Mouse (Mus musculus): Measurements from ENCODE around the gene Lmo1.

Lmo1 gene

DNA sequence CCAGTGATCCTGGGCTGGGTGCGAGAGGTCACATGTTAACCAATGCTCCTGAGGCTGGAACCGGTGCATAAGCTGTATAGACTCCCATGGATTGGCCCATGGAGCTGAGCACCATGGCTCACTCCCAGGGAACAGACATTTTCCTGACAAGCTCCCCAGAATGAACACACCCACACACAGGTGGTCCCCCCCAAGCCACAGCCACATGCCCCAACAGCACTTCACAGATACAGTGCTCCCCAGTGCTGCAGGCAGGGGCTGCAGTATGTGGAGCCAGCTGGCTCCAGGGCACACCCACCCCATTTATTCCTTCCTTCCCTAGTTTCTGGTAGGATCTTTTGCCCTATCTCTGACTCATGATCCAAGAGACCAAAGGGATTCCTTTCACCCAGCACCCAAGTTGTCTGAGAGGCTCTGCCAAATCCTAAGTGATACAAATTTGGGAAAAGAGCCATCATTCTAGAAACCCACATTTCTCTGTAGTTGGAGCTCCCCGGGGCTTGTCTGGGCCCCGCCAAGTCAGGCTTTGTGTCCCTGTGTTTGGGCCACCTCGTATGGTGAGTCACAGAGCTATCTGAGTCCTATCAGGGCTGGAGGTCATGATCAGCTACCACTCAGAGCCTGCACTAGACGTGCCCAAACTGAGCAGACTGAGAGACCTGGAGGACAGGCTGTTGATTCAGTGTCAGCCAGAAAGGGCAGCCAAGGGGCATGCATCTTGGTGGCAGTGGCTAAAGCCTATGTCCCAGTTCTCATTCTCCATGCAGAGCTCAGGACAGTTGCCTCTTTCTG, 12.4 kb upstream of the Lmo1 start:
- Histone ChIP-seq H3K4me1 (replicated peaks; ENCODE audit: low read depth, low read length) (peaks cover 55% of the 10 kb centered on the region), H3K36me3 (ENCODE audit: insufficient read depth, low read length) (no peaks in the 10 kb centered on the region), H3K27me3 (ENCODE audit: insufficient read depth, low read length) (peaks cover 53% of the 10 kb centered on the region), H3K9me3 (ENCODE audit: low read length) (peaks cover 4% of the 10 kb centered on the region; the same call in 1 of the 2 replicates), H3K4me3 (replicated peaks; ENCODE audit: low read length) (no peak overlapping the region)
- TF ChIP-seq CTCF (conservative IDR thresholded peaks at IDR 0.05; ENCODE audit: low read length), result no peak
- TF ChIP-seq NANOG (IDR thresholded peaks at IDR 0.05; ENCODE audit: borderline replicate concordance, low read length), result no peak
- no peak for TF ChIP-seq POU5F1 (IDR thresholded peaks at IDR 0.05; ENCODE audit: borderline replicate concordance, low read length)

- Histone ChIP-seq H3K36me3 (ENCODE audit: insufficient read depth, low read length) (no peaks in the 10 kb centered on the region), H3K27me3 (ENCODE audit: insufficient read depth, low read length) (peaks cover 43% of the 10 kb centered on the region), H3K4me1 (replicated peaks; ENCODE audit: low read depth, low read length) (peaks cover 43% of the 10 kb centered on the region), H3K9me3 (ENCODE audit: low read length) (peaks cover 4% of the 10 kb centered on the region; the same call in 1 of the 2 replicates), H3K4me3 (replicated peaks; ENCODE audit: low read length) (no peak overlapping the region)
- no peak for TF ChIP-seq POU5F1 (IDR thresholded peaks at IDR 0.05; ENCODE audit: borderline replicate concordance, low read length)
- no peak for TF ChIP-seq NANOG (IDR thresholded peaks at IDR 0.05; ENCODE audit: borderline replicate concordance, low read length)
- TF ChIP-seq CTCF (conservative IDR thresholded peaks at IDR 0.05; ENCODE audit: low read length), result no peak
Observed at GRCm38 (mm10) chr7:109185975-109186374, 11.0 kb upstream of the Lmo1 start.

DNA sequence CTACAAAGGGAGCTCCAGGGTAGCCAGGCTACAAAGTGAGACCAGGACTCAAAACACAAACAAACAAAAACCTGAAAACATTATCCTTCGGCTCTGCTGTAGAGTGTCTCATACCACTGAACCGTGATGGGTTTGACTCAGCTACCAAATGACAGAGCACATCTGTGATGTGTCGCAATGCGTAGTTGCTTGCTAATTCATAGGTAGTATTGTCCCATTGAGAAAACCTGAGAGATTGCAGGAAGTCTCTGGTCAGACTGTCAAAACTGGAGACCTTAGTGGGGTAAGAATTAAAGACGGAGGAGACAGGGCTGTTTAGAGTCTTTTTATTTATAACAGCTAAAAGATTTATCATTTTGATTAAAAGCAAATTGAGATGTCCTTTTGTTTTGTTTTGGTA, 10.6 kb upstream of the Lmo1 start:
- Histone ChIP-seq H3K9me3 (ENCODE audit: low read length) (peaks cover 4% of the 10 kb centered on the region; the same call in 1 of the 2 replicates), H3K4me1 (replicated peaks; ENCODE audit: low read depth, low read length) (peaks cover 39% of the 10 kb centered on the region), H3K36me3 (ENCODE audit: insufficient read depth, low read length) (no peaks in the 10 kb centered on the region), H3K27me3 (ENCODE audit: insufficient read depth, low read length) (peaks cover 39% of the 10 kb centered on the region), H3K4me3 (replicated peaks; ENCODE audit: low read length) (no peak overlapping the region)
- TF ChIP-seq NANOG (IDR thresholded peaks at IDR 0.05; ENCODE audit: borderline replicate concordance, low read length), result no peak
- no peak for TF ChIP-seq CTCF (conservative IDR thresholded peaks at IDR 0.05; ENCODE audit: low read length)
- no peak for TF ChIP-seq POU5F1 (IDR thresholded peaks at IDR 0.05; ENCODE audit: borderline replicate concordance, low read length)

DNA sequence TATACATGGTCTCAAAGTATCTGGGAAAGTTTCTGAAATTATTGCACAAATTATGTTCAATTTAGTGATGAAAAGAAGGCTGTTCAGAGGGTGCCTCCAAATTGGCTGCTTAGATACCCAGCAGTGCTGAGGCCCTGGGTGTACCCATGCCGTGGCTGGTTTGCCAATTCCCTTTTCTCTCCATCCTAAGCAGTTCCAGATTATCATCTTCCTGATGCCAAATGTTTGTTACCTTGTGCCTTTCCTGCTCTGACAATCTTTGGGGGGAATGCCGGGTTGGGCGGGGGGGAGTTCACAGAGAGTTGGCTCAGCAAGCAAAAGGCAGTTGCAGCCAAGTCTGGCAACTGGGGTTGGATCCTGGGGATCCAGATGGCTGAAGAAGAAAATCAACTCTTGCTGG, 1.7 kb upstream of the Lmo1 start:
- Histone ChIP-seq H3K4me1 (replicated peaks; ENCODE audit: low read depth, low read length) (peaks cover 20% of the 10 kb centered on the region), H3K36me3 (ENCODE audit: insufficient read depth, low read length) (no peaks in the 10 kb centered on the region), H3K4me3 (replicated peaks; ENCODE audit: low read length) (no peak overlapping the region), H3K27me3 (ENCODE audit: insufficient read depth, low read length) (peaks cover 70% of the 10 kb centered on the region), H3K9me3 (ENCODE audit: low read length) (no peaks in the 10 kb centered on the region)
- TF ChIP-seq NANOG (IDR thresholded peaks at IDR 0.05; ENCODE audit: borderline replicate concordance, low read length) (no peak), POU5F1 (IDR thresholded peaks at IDR 0.05; ENCODE audit: borderline replicate concordance, low read length) (no peak), CTCF (conservative IDR thresholded peaks at IDR 0.05; ENCODE audit: low read length) (no peak)

DNA sequence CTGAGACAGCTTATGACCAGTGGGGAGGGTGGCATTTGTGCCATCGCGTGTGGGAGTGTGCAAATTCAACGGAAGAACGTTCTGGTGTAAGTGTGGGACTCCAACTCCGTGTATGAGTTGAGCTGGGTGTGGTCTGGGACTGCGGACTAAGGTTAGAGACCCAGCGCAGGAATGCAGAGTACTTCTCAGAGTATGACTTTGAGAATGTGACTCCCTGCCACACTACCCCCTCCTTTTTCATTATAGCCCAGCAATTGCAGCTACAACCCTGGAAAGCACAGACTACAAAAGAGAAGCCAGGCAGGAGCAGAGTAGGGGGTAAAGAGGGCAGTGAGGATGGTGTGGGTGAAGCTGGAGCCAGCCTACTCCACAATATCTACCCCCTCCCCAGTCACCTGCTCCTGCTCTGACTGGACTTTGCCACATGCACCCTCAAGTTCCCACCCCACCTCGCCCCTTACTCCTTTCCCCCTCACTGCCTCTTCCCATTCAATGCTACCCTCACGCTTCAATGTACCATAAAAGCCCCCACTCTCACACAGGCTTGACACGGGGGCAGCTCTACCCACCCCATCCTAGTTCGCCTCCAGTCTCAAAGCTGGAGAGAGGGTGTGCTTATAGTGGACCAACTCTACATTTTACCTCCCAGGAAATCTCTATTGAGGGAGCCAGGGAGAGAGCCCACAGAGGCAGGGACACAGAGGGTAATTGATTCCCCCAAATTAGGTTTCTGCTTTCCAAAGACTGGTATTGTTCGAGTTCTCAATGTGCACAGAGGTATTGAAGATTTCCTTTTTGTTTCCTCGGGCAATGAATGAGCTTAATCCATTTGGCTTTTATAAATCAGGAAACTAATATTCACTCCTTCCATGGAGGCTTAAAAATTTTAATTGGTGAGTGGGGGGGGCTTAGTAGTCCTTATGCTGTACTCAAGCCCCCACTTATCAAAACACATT, 941 bp upstream of the Lmo1 start:
- peaks cover 26% of the 10 kb centered on the region for H3K4me1 ChIP-seq (replicated peaks; ENCODE audit: low read depth, low read length)
- TF ChIP-seq CTCF (conservative IDR thresholded peaks at IDR 0.05; ENCODE audit: low read length) (no peak), POU5F1 (IDR thresholded peaks at IDR 0.05; ENCODE audit: borderline replicate concordance, low read length) (no peak), NANOG (IDR thresholded peaks at IDR 0.05; ENCODE audit: borderline replicate concordance, low read length) (no peak)
- H3K36me3 ChIP-seq (ENCODE audit: insufficient read depth, low read length), result no peaks in the 10 kb centered on the region
- H3K27me3 ChIP-seq (ENCODE audit: insufficient read depth, low read length), result peaks cover 77% of the 10 kb centered on the region
- peak overlapping the region; percentile 80 for H3K4me3 ChIP-seq (replicated peaks; ENCODE audit: low read length)
- H3K9me3 ChIP-seq (ENCODE audit: low read length), result no peaks in the 10 kb centered on the region

- no peaks in the 10 kb centered on the region for H3K36me3 ChIP-seq (ENCODE audit: insufficient read depth, low read length)
- peaks cover 36% of the 10 kb centered on the region for H3K4me1 ChIP-seq (replicated peaks; ENCODE audit: low read depth, low read length)
- H3K4me3 ChIP-seq (replicated peaks; ENCODE audit: low read length), result peak overlapping the region; percentile 80
- TF ChIP-seq POU5F1 (IDR thresholded peaks at IDR 0.05; ENCODE audit: borderline replicate concordance, low read length) (no peak), NANOG (IDR thresholded peaks at IDR 0.05; ENCODE audit: borderline replicate concordance, low read length) (no peak), CTCF (conservative IDR thresholded peaks at IDR 0.05; ENCODE audit: low read length) (no peak)
- peaks cover 92% of the 10 kb centered on the region for H3K27me3 ChIP-seq (ENCODE audit: insufficient read depth, low read length)
- H3K9me3 ChIP-seq (ENCODE audit: low read length), result peaks cover under 1% of the 10 kb centered on the region; the same call in 1 of the 2 replicates
Observed at GRCm38 (mm10) chr7:109174337-109174948, 564 bp downstream of the Lmo1 start.

DNA sequence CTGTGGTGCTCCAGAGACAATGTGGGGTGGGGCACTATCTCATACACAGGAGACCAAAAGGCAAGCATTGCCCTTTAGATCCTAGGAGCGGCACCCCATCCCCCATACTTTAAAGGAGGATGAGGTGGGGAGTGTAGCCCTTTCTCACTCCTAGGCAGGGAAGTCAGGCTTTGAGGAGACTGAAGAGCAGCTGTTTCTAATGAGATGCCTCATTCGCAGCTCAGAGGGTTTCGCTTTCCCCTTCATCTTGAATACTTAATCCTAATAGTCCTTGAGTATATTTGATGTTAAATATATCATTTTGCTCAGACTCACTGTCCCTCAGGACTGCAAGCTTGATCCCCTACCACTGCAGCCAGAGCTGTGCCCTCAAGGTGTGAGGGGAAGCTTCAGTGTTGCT, 3.1 kb downstream of the Lmo1 start:
- TF ChIP-seq NANOG (IDR thresholded peaks at IDR 0.05; ENCODE audit: borderline replicate concordance, low read length), result no peak
- TF ChIP-seq CTCF (conservative IDR thresholded peaks at IDR 0.05; ENCODE audit: low read length), result no peak
- TF ChIP-seq POU5F1 (IDR thresholded peaks at IDR 0.05; ENCODE audit: borderline replicate concordance, low read length), result no peak
- no peak overlapping the region for H3K4me3 ChIP-seq (replicated peaks; ENCODE audit: low read length)
- H3K36me3 ChIP-seq (ENCODE audit: insufficient read depth, low read length), result no peaks in the 10 kb centered on the region
- peaks cover 96% of the 10 kb centered on the region for H3K27me3 ChIP-seq (ENCODE audit: insufficient read depth, low read length)
- H3K9me3 ChIP-seq (ENCODE audit: low read length), result peaks cover 11% of the 10 kb centered on the region
- H3K4me1 ChIP-seq (replicated peaks; ENCODE audit: low read depth, low read length), result peaks cover 48% of the 10 kb centered on the region

DNA sequence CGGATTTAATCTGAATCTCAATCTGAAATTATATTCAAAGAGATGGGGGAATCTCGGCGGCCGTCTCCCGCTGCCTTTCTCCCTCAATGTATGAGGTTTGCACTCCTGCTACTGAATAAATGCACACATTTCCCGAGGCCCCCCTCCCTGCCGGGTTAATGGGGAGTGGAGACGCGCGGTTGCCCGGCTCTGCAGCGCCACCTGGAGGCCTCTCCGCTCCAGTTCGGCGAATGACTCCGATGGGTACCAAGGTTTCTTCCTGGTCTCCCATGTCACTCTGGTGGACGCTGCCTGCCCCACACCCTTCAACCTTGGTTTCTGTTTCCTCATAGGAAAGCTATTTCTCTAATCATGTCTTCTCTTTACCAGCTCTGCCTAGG, 4.6 kb downstream of the Lmo1 start:
- TF ChIP-seq CTCF (conservative IDR thresholded peaks at IDR 0.05; ENCODE audit: low read length), result peak; percentile 69
- no peak for TF ChIP-seq POU5F1 (IDR thresholded peaks at IDR 0.05; ENCODE audit: borderline replicate concordance, low read length)
- TF ChIP-seq NANOG (IDR thresholded peaks at IDR 0.05; ENCODE audit: borderline replicate concordance, low read length), result no peak
- H3K36me3 ChIP-seq (ENCODE audit: insufficient read depth, low read length), result no peaks in the 10 kb centered on the region

More for the DNA sequence above, 4.6 kb downstream of the Lmo1 start:
- H3K4me1 ChIP-seq (replicated peaks; ENCODE audit: low read depth, low read length), result peaks cover 40% of the 10 kb centered on the region
- peaks cover 93% of the 10 kb centered on the region for H3K27me3 ChIP-seq (ENCODE audit: insufficient read depth, low read length)
- peak overlapping the region; percentile 80 for H3K4me3 ChIP-seq (replicated peaks; ENCODE audit: low read length)
- peaks cover 11% of the 10 kb centered on the region for H3K9me3 ChIP-seq (ENCODE audit: low read length)
